Mouse (Mus musculus): Measurements from ENCODE around the gene Ppp1r3e.

GRCm38 (mm10) chr14:54924641-54925348, 47.4 kb upstream of the Ppp1r3e start:
- TF ChIP-seq POLR2AphosphoS5 (IDR thresholded peaks at IDR 0.05; ENCODE audit: insufficient replicate concordance, low read depth, low read length): no peak
- TF ChIP-seq CTCF (IDR thresholded peaks at IDR 0.05; ENCODE audit: low read depth, low read length): no peak
- no peak for TF ChIP-seq GATA1 (IDR thresholded peaks at IDR 0.05; ENCODE audit: borderline replicate concordance, low read length)
- no peak for TF ChIP-seq TAL1 (conservative IDR thresholded peaks at IDR 0.05; ENCODE audit: low read depth, low read length)
- no peak for TF ChIP-seq GATA2 (IDR thresholded peaks at IDR 0.05; ENCODE audit: borderline replicate concordance, low read depth, low read length)

All from G1E (cell line).